Mouse (Mus musculus): ENCODE results near the gene Serpinb6e.

Gene Serpinb6e

DNA sequence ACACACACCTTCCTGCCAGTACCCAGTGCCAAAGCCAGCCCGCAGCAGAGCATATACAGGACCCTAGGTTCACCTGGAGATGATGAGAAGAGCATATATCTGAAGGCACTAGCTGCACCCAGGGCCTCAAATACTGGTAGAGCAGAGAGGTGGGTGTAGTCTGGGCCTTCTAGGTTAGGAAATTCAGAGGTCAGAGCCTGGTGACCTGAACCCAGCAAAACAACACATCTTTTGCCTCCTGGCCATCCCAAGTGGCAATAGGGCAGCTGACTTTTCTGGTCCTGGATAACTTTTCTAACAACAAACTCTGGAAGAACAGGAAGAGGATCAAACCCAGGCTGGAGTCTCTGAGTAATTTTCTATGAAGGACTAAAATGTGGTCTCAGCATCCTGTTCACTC is at the start of gene Serpinb6e:
Gene Serpinb6e (minus strand): TSS at position 101 of the 400 bp plus-strand sequence.
- DNase-seq: no peak

DNA sequence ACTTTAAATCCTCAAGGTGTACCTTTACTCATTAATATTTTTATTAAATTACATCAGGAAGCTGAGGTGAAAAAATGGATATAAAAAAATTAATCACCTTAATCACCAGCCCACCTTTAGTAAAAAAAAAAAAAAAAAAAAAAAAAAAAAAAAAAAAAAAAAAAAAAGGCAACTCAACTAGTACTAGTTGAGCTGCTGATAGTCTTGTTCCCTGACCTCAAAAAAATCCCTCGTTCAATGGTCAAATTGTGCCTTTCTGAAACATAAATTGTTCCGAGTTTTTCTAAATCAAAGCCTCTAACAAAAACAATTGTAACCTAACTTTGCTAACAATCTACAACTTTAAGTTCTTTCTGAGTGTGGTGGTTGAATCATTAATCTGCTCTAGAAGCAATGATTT is 12.5 kb downstream of the Serpinb6e start:
- no peak for DNase-seq

- DNase-seq: no peak
Observed at GRCm38 (mm10) chr13:33823421-33823820, 19.8 kb downstream of the Serpinb6e start.

- DNase-seq: no peak
Observed at GRCm38 (mm10) chr13:33821490-33822143, 21.6 kb downstream of the Serpinb6e start.

Data from right cerebral cortex, postnatal 25 days (tissue).